Mouse (Mus musculus) ovary, adult 18-20 months (tissue): ENCODE measurements around the gene Ttc38.
"Not testable (repeated sequence)": the region's sequence is repeated elsewhere in the genome, so short reads cannot be mapped to it uniquely, and the experiment has no call there.

Experiments used
- DNase-seq: peaks from one replicate; pipeline ENCODE4 v3.0.0; 2022; ENCODE audit warnings: low spot score, mixed read lengths

The Ttc38 gene

GRCm38 (mm10) chr15:85822011-85822359, 10.1 kb upstream of the Ttc38 start:
- no peak for DNase-seq

- no peak for DNase-seq
Observed at GRCm38 (mm10) chr15:85826676-85827075, 5.4 kb upstream of the Ttc38 start.

- DNase-seq = no peak
Observed at GRCm38 (mm10) chr15:85828071-85828470, 4.0 kb upstream of the Ttc38 start.

- DNase-seq = no peak
Observed at GRCm38 (mm10) chr15:85829470-85829869, 2.6 kb upstream of the Ttc38 start.

- DNase-seq = no peak
Observed at GRCm38 (mm10) chr15:85832599-85832998, 493 bp downstream of the Ttc38 start.

GRCm38 (mm10) chr15:85835335-85835734, 3.2 kb downstream of the Ttc38 start:
- no peak for DNase-seq

- DNase-seq = no peak
Observed at GRCm38 (mm10) chr15:85836887-85837286, 4.8 kb downstream of the Ttc38 start.

- DNase-seq = no peak
Observed at GRCm38 (mm10) chr15:85840983-85841382, 8.9 kb downstream of the Ttc38 start.

- DNase-seq = no peak
Observed at GRCm38 (mm10) chr15:85841796-85842360, 9.8 kb downstream of the Ttc38 start.

GRCm38 (mm10) chr15:85845071-85845470, 13.0 kb downstream of the Ttc38 start:
- no peak for DNase-seq

- no peak for DNase-seq
Observed at GRCm38 (mm10) chr15:85851656-85852392, 19.7 kb downstream of the Ttc38 start.

- no peak for DNase-seq
Observed at GRCm38 (mm10) chr15:85858980-85859489, 26.9 kb downstream of the Ttc38 start.

- peak; percentile 91 for DNase-seq
Observed at GRCm38 (mm10) chr15:85859490-85860031, 27.5 kb downstream of the Ttc38 start, which contains the start of gene Gtse1. Gtse1 (plus strand) TSS chr15:85859745.

GRCm38 (mm10) chr15:85865913-85866312, 33.8 kb downstream of the Ttc38 start:
- not testable (repeated sequence) for DNase-seq

- peak; percentile 43 for DNase-seq
Observed at GRCm38 (mm10) chr15:85867696-85868095, 35.6 kb downstream of the Ttc38 start.

GRCm38 (mm10) chr15:85877336-85877735, 45.2 kb downstream of the Ttc38 start:
- DNase-seq = no peak

GRCm38 (mm10) chr15:85878848-85879497, 46.9 kb downstream of the Ttc38 start, which contains the start of gene Trmu:
Trmu (plus strand) TSS chr15:85879312.
- peak; percentile 88 for DNase-seq

GRCm38 (mm10) chr15:85879498-85879895, 47.4 kb downstream of the Ttc38 start:
- DNase-seq = no peak

- no peak for DNase-seq
Observed at GRCm38 (mm10) chr15:85885606-85886005, 53.5 kb downstream of the Ttc38 start.

- DNase-seq = no peak
Observed at GRCm38 (mm10) chr15:85889235-85889634, 57.1 kb downstream of the Ttc38 start.

GRCm38 (mm10) chr15:85891971-85892370, 59.9 kb downstream of the Ttc38 start:
- DNase-seq = no peak

- DNase-seq = no peak
Observed at GRCm38 (mm10) chr15:85892498-85893118, 60.5 kb downstream of the Ttc38 start.
